Mouse (Mus musculus): ENCODE measurements around the gene Gga3.

GRCm38 (mm10) chr11:115646439-115646838 is 42.6 kb upstream of the Gga3 start:
- TF ChIP-seq TAL1 (IDR thresholded peaks at IDR 0.05; ENCODE audit: low read length) (no peak), GATA1 (IDR thresholded peaks at IDR 0.05; ENCODE audit: low read length) (no peak)
